Mouse (Mus musculus): ENCODE measurements around the gene Mthfsl.
"Not testable (repeated sequence)": the region's sequence is repeated elsewhere in the genome, so short reads cannot be mapped to it uniquely, and the experiment has no call there.

GRCm38 (mm10) chr9:88698746-88699145 lies 21.4 kb downstream of the Mthfsl start:
- not testable (repeated sequence) for TF ChIP-seq CTCF, EP300 (IDR thresholded peaks at IDR 0.05)
